Mouse (Mus musculus): ENCODE results near the gene Mylpf.
"Not testable (repeated sequence)": the region's sequence is repeated elsewhere in the genome, so short reads cannot be mapped to it uniquely, and the experiment has no call there.

The Mylpf gene

GRCm38 (mm10) chr7:127208553-127209438 is at the start of gene Mylpf:
Gene Mylpf, plus strand, starts transcription at chr7:127208890.
- peak; percentile 92 for DNase-seq (ENCODE audit: low read depth, low spot score)

GRCm38 (mm10) chr7:127162546-127162945 is 46.1 kb upstream of the Mylpf start:
- DNase-seq (ENCODE audit: low read depth, low spot score): no peak

DNA sequence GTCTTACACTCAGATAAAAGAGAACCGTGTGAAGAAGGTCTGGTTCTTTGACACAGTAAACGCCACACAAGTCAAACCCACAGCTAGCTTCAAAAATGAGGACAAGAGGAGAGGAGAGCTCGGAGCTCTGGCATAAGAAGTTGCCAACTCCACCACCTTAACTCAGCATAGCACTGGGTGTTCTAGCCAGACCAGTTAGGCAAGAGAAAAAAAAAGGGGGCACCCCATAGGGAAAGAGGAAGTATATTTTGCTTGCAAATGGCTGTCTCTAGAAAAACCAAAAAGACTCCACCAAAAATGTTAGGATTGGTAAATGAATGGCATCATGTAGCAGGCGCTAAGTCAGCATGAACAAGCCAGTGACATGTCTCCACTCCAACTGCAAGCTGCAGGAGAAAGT is 44.7 kb upstream of the Mylpf start:
- DNase-seq (ENCODE audit: low read depth, low spot score): no peak

DNA sequence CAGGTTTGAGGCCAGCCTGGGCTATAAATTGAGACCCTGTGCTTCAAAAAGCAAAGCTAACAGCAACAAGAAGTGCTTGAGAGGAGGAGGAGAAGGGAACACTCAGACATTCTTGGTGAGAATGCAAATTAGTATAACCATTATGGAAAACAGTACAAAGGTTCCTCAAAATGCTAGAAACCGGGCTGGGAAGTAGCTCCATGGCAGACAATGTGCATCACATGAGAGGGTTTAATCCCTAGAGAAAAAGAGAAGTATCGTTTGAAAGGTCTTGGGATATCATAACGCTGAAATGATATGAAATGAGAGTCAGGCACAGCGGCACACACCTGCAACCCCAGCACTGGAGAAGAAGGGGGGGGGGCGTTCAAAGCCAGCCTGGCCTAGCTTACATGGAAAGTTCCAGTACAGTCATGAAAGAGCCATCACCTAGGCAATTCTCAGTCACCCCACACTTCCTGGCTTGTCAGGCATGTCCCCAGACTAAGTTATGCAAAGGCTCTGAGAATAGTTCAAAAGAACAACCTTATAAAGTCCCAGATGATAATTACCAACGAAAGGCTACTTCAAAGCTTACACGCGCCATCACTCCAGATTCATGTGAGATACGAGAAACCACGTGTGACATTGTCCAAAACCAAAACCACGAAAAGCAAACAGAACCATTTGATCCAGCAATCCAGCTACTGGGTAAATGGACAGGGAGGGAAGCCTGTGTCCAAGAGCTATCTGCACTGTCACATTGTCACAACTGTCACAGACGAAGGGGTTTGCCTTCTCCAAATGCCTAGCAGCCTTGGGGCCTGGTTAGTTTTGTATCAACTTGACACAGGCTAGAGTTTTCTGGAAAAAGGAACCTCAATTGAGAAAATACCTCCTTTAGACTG is 42.8 kb upstream of the Mylpf start:
- DNase-seq (ENCODE audit: low read depth, low spot score): no peak

DNA sequence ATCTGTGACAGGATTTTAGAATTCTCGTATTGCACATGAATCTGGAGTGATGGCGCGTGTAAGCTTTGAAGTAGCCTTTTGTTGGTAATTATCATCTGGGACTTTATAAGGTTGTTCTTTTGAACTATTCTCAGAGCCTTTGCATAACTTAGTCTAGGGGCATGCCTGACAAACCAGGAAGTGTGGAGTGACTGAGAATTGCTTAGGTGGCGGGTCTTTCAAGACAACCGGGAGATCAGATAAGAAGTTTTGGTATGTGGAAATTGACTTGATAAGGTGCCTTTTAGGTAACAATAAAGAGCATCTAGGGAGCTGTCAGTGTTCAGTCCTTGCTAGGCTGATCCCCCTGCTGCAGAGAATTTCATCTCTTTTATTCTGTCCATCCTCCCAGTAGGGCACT is 42.2 kb upstream of the Mylpf start:
- no peak for DNase-seq (ENCODE audit: low read depth, low spot score)

DNA sequence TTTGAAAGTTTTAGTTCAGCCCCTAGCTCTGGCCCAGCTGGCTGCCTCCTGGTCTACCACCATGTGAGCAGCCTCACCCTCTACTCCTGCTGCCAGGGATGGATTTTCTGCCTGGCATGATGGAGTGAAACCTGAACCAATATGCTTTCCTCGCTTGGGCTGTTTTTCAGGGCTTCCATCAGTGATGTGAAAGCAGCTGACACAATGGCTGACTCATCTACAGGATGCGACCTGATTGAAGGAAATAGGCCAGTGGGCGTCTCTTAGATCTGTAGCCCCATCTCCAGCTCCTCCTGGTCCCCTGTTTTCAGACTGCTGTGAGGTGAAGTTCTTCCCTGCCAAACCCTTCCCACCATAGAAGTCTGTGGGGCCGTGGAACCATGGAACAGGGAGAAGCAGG is 31.8 kb upstream of the Mylpf start:
- no peak for DNase-seq (ENCODE audit: low read depth, low spot score)

GRCm38 (mm10) chr7:127180783-127181182 is 27.9 kb upstream of the Mylpf start:
- no peak for DNase-seq (ENCODE audit: low read depth, low spot score)

- not testable (repeated sequence) for DNase-seq (ENCODE audit: low read depth, low spot score)
Observed at GRCm38 (mm10) chr7:127181724-127182123, 27.0 kb upstream of the Mylpf start.

DNA sequence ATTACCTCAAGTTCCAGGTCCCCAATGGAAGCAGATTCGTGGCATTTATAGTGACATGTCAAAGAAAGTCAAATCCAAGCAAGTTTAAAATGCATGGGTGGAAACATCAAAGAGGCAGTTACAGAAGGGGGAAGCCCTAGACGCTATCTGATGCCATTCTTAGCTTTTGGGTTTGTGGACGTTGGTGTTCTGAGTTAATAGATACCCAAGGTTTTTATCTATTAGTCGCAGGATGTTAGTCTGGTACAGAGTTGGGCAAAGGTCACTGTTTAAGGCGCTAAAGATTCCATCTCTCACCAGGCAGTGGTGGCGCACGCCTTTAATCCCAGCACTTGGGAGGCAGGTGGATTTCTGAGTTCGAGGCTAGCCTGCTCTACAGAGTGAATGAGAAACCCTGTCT is 25.3 kb upstream of the Mylpf start:
- DNase-seq (ENCODE audit: low read depth, low spot score): no peak

DNA sequence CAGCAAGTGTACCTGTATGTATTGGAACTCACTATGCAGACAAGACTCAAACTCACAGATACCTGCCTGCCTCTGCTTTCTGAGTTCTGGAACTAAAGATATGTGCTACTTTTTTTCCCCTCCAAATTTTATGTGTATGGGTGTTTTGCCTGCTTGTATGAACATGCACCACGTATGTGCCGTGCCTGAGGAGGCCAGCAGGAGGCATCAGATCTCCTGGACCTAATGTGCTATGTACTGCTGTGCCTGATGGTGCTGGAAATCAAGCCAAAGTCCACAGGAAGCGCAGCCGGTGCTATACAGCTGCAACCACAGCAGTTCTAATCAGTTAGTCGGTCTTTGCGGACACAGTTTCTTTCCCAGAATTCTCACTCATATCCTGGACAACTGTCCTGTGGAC is 24.9 kb upstream of the Mylpf start:
- DNase-seq (ENCODE audit: low read depth, low spot score): no peak

DNA sequence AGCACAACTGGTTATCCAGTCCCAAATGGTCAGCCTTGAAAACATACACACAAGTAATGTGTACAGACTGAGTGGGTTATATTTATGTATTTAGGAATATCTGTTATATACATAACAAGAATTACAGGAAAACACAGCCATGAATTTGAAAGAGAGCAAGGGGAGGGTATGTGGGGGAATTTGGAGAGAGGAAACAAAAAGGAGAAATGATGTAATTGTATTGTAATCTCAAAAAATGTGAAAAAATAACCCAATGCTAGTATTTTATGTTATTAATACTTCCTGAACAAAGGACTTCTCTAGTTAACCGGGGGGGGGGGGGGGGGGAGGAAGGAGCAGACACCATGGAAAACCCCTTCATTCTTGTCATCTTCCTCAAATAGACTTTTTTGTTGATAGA is 24.0 kb upstream of the Mylpf start:
- no peak for DNase-seq (ENCODE audit: low read depth, low spot score)

DNA sequence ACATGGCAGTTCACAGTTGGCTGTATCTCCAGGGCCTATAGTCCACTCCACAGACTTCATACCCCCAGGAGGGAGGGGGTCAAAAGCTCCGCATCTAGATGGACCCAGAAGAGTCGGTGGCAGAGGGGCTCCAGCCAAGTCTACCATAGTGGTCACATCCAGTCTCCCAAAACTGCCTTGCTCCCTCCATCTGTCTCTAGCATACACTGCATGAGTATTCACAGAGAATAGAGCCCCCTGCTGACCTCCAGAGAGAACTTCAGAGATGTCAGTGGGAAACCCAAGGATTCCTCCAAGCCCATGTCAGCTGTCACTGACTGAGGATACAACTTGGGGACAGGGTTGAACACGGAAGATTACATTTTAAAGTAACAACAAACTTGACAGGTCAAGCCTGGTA is 23.1 kb upstream of the Mylpf start:
- DNase-seq (ENCODE audit: low read depth, low spot score): no peak

DNA sequence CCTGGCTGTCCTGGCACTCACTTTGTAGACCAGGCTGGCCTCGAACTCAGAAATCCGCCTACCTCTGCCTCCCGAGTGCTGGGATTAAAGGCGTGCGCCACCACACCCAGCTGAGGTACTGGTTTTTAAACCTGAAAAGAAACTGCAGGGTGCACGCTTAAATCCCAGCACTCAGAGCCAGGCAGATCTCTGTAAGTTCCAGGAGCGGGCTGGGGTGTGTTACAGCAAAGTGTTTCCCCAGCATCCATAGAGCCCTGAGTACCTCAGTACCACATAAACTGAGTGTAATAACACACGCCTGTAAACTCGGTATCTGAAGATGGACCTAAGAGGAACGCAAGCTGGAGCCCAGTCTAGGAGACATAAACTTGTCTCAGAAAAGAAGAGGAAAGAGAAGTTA is 21.3 kb upstream of the Mylpf start:
- DNase-seq (ENCODE audit: low read depth, low spot score): no peak

- no peak for DNase-seq (ENCODE audit: low read depth, low spot score)
Observed at GRCm38 (mm10) chr7:127188305-127189276, 20.1 kb upstream of the Mylpf start.

- DNase-seq (ENCODE audit: low read depth, low spot score): no peak
Observed at GRCm38 (mm10) chr7:127190672-127191071, 18.0 kb upstream of the Mylpf start.

DNA sequence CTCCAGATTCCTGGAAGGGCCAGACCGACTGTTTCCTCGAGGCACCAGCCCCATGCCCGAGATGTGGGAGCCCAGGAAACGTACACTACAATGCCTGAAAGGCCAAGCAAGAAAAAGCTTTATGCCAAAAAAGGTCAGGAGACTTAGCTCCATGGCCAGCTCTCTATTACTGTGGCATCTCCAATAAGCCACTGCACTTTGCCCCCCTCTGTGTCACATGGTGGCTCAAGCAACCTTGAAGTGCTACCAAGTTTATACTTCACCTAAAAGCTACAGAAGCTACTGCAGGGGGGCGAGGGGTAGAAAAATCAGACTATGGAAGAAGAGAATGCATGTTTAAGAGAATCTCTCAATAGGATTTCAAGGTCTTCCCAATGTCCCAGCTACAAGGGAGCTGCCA is 15.7 kb upstream of the Mylpf start:
- DNase-seq (ENCODE audit: low read depth, low spot score): no peak

DNA sequence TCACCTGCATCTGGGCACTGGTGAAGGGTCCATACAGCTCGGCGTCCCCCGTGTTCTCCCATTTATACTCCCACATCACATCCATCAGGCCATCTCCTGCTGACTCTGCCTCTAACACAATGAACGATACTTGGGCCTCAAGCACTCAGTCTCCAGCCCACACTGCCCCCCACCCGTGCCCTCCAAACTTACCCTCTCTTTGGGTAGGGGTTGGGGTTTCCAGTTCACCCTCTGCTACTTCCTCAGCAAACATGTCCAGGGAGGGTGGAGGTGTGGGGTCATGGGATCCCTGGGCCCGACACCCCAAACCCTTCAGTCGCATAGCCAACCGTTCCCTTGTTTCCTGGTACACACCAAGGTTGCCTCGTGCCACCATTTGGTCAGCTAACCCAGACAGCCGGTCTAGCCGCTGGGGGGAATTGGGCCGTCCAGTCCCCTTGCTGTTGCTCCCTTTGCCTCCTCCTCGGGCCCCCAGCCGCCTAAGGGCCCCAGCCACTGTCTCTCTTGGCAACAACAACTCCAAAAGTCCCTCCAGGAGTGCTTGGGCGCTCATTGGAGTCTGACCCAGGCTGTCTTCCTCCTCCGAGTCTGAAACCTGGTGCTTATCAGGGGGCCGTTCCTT is 14.6 kb upstream of the Mylpf start:
- no peak for DNase-seq (ENCODE audit: low read depth, low spot score)

DNA sequence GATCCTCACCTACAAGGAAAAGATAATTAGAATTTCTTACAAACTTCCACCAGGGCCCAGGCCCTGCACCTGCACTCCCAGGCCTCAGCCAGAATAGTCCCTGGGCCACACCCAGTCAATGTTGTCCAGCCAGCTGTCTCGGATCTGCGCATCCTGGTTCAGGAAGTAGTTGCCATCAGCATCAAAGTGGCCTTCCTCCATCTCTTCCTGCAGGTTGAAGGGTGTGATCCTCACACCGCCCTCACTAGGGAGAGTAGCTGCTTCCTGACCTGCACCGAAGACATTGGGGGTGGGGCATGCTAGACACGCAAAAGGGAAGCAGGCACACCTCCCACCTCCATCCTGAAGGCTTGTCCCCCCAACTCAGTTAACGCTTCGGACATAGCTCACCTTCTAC is 14.1 kb upstream of the Mylpf start:
- DNase-seq (ENCODE audit: low read depth, low spot score): no peak

DNA sequence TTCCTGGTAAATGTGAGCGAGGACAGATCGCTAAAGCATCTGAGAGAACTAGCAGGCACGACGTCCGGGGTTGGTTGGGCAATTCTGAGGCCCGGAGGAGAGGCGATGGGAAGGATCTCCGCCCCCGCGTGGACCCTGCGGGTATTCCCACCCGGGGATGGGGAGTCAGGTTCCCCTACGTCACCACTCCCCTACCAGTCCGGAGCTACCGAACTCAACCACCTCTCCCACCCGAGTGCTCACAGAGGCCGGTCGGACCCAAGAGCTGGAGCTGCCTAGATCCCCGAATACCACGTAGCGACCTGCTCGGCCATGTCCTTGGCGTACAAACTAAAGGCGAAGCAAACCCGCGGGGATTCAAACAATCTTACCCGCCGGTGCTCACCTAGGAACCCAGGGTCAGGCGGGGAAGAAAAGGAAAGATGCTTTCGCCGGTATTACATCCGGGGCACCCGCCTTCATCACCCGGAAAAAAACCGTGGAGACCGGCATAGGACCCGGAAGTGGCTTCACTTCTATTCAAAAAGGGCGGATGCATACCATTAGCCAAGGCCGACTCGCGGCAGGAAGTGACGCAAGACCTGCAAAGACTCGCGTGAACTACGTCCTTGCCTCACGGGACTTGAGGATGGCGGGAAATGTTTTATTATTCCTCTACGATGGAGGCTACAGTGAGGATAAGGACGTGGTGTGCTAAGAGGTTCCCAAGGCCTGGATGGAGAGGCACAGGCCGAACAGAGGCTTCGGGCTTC is 13.0 kb upstream of the Mylpf start, which contains the start of gene Cd2bp2:
Gene Cd2bp2, minus strand, starts transcription at position 507 of the 752 bp plus-strand sequence.
- peak; percentile 94 for DNase-seq (ENCODE audit: low read depth, low spot score)

DNA sequence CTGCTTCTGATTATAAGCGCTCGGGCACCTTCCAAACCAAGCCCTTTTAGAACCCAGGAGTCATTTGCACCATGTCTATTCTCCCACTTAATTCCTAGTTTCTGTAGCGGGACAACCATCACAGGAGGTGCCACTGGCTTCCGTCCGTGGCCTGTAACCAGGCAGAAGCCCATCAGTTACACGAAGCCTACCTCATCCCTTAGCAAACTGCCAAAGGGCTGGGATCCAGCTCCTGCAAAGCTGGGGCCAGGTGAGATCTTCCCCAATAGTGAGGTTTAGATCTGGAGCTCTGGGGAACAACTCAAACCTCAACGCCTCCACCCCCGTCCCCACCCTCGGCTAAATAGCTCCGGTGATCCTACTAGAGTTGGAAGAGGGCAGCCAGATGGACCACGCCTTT is 12.2 kb upstream of the Mylpf start:
- no peak for DNase-seq (ENCODE audit: low read depth, low spot score)

Data from retina, postnatal 7 days (tissue).